Mouse (Mus musculus) spleen, postnatal 10 days (tissue): Measurements from ENCODE around the gene Fam110a.

ENCODE experiments used
- DNase-seq, 2 experiments: peaks; one replicate each; pipeline ENCODE4 v3.0.0; 2021 to 2022; ENCODE audit warnings: low spot score in 2 of 2

The Fam110a gene

DNA sequence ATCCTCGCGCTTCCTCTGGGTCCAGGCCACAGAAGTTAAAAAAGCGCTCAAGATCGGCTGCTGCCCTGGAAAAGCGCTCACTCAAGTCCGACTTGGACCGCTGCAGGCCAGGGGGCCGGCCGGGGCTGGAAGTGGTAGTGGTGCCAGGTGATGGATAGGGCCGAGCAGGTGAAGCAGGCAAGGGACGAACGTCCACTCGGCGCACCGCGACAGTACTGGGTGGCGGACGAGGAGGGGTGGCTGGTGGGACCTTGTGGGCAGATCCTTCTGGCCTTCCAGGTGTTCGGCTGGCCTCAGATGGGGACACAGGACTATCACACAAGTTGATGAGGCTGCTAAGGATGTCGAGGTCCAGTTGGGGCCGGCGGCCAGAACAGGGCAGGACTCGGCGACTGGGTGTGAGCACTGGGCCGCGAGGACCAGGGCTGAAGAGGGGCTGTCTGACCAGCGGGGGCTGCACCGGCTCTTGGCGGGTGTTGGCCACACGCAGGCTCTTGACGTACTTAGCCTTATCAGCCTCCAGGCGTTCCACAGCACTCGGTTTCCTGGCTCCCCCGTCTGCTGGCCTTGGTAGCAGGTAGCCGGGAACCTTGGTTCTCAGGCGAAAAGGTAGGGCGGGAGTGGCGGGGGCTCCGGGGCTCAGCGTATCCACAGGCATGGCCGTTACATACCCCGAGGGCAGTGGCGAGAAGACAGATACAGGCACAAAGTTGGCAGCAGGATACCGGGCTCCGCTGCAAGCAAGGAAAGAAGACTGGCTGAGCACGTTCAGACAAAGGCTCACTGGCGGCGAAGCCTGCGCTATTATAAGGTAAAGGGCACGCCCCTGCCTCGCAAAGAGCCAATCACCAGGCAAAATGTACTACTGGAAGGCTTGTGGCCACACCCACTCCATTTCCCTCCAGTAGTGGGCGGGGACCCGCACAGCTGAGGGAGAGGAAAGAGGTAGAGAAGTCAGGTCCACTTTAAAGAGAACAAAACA is 9.5 kb downstream of the Fam110a start:
- peak; percentile 51 to 84 for DNase-seq

DNA sequence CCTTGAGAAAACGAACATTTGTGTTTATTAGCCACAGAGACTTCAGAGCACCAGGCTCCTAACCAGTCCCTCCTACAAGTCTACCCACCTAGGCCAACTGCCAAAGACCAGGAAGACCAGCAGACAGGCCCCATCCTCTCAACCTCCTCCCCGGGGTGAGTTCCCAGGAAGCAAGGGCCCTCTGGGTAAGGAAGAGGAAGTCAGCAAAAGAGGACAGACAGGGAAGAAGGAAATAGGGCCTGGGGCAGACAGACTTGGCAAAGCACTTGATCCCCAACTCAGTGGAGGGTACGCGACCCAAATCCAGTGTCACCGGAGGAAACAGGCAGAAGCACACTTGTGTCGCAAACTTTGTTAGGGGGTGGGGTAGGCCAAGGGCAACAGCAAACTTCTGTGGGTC is 10.6 kb downstream of the Fam110a start:
- DNase-seq: no peak

DNA sequence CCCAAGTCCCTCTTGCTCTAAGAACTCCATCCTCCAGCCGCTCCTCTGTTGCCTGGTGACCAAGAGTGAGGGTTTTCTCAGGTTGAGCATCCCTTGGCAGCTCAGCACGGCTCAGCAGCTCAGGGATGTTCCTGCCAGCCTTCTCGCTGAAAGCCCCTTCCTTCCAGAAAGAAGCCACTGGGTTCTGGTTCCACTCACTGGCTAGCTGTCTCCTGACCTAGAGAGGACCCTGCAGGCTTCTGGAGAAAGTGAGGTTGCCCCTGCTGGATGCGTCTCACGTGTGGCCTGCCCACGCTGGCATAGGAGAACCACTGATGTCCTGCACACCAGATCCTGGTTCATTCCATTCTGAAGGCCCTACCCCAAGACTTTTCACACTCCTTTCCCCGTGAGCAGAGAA is 11.0 kb downstream of the Fam110a start:
- DNase-seq: no peak

DNA sequence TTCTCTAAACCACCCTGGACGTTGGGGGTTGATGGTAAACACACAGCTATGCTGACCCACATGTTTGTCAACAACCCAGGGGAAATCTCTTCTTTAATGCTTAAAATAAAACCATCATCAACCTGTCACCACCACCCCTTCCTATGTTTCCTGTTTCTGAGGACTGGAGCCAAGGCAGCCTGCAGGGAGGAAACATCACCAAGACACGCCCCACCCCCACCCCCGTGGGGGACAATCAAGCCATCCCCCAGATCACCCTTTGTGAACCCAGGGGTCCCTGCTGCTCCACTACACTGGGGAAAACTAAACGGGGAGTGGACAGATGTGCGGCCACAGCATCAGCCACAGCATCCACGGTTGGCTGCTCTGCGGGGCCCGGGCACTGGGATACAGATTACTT is 11.6 kb downstream of the Fam110a start:
- no peak for DNase-seq

DNA sequence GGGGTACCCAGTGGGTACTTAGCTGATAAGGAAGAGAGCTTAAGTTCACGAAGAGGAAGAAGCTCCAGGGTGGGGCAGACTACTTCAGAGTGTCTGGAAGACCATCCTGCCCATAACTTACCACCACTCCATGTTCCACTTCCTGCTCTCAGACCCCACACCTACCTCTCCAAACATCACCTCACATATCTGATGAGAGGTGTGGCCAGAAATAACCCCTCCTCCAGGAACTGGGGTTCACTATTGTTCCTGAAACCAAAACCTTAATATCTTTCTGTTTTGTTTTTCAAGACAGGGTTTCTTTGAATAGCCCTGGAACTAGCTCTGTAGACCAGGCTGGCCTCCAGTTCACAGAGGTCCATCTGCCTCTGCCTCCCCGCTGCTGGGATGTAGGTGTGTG is 12.2 kb downstream of the Fam110a start:
- no peak for DNase-seq

DNA sequence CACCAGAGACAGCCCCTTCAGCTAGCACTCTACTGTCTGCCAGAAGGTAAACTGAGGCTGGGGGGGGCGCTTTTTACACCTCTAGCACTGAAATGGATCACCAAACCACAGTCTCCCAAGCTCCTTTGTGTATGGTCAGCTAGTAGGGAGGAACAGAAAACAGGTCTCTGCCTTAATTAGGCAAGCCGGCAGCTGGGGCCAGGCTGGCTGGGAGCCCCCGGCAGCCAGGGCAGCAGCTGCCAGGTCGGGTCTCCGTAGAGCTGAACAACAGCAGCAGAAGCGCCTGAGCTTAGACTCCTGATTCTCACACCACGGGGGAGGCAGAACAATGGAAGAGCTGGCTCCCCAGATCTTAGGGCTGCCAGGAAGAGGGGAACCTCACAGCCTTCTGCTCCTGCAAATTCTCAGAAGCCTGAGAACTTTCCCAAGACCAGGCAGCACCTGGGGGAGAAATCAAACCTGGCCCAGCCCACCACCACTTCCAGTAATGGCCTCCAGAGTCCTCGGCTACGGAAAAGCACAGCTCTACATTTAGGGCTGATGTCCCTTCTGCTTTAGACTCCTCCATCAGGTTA is 12.8 kb downstream of the Fam110a start:
- no peak for DNase-seq

DNA sequence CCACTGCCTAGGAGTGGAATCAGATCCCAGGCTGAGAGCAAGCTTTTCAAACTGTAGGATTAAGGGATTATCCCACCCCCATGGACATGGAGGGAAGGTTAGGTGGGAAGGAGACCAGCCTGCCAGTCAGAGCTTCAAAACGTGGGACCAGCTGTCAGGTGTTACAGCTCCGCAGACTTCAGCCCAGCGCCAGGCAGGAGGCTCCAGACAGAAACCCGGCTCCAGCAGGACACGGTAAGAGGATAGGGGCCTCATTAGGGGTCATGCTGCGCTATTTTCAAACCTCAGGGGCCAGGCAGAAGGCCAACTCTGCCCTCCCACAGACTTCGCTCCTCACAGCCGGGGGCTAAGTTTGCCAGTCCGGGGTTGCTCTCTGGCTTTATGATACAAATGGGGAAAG is 16.0 kb downstream of the Fam110a start:
- DNase-seq: no peak

DNA sequence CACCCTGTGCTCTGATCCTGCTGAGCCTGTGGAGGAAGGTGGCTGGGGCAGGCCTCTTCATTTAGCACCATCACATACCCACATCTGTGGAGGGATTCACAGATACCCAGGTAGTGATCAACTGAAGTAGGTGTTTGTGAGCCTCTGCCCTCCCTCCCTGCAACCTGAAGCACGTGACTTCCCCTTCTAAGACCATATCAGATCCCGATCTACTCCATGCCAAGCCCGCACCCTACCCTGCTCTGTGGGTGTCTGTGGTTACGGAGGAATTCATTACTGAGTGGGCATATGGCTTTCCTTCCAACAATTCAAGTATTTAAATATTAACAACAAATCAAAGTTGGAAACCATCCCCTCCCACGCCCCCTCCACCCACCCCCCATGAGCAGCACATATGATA is 16.7 kb downstream of the Fam110a start:
- DNase-seq: no peak

DNA sequence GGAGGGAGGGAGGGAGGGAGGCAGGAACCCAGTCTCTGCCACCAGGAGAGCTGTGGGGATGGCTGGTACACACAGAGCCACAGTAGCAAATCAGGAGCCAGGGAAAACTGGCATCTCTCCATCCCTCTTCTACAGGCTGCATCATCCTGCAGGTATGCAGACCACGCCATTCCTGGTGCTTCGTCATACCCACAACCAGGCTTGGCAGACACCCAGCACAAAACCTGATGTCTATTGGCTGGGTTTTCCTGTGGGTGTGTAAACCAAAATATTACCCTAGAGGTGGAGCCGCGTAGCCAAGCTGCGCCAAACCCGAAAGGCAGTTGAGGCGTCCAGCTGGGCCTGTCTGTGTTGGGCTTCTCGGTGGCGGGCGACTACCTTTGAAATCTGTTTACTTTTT is 17.5 kb downstream of the Fam110a start:
- no peak for DNase-seq

DNA sequence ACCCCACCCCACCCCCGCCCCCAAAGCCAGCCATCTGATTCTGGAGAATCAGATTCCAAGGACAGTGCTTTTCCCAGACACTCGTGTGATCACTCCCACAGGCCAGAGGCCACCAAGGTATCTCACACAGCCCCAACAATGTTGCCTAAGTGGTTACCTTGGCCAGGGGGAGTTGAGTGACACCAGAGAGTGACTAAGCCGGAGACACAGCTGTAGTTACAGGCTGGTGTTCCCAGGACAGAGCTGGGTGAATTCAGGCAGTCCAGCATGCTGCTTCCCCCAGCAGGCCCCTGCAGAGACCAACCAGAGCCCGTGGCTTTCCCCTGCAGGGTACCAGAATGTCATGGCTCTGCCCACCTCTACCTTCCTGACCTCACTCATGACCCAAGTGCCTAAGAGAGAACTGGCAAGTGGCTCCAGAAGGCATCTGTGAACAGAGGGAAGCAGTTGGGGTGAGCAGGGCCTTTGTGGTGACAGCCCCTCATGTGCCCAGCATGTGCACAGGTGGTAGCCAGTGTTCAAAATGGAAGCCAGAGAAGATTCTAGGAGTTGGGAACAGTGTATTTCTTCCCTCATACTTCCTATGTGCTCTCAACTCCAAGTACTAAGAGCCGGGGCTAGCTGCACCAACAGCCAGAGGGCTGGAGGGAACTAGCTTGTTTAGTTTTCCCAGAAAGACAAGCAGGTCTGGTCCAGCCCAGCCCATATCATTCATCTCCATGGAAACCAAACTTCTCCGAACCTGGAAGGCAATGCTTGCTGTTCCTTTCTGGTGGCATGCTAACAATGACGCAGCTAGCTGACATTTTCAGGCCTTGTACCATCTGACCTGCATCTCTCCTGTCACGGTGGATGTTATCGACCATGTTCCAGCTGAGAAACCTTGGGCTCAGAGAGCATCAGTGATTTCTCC is 18.5 kb downstream of the Fam110a start:
- DNase-seq: no peak

DNA sequence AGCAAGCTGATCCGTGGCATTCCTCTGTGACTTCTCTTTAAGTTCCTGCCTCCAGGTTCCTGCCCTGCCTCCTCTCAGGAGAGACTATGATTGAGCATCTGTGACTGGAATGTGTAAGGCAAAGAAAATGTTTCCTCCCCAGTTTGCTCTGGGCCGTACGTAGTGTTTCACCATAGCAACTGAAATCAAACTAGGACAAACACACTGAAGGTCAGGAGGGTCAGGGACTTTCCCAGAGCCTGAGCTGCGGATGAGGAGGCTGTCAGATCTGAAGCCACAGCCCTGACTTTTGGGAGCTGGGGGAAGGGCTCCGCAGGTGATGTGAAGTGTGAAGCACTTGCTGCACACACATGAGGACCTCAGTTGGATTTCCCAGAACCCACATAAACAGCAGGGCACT is 20.7 kb downstream of the Fam110a start:
- DNase-seq: no peak

DNA sequence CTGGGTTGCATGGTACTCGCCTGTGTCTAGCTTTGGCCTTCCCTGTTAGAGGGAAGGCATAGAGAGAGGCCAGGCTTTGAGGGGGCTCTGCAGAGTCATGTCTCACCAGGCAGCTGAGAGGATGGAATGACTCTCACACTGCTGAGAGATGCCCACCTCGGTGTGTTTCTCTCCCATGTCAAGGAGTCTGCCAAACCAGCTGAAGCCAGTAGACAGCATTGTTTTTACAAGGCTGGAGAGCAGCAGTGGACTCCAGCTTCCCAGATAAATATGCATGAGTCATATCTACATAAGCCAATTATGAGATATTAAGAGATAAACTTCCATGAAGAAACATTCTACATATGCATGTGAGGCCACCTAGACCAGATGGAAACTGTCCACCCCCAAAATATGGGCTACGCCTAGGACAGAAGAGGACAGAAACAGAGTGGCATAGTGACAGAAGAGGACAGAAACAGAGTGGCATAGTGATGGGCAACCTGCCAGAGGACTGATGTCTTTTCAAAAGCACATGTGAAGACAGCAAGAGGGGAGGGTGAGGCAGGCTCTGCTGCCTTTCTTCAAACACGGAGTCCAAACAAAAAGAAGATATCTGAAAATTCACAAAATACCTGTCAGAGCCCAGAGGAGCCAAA is 23.4 kb downstream of the Fam110a start:
- DNase-seq: no peak

DNA sequence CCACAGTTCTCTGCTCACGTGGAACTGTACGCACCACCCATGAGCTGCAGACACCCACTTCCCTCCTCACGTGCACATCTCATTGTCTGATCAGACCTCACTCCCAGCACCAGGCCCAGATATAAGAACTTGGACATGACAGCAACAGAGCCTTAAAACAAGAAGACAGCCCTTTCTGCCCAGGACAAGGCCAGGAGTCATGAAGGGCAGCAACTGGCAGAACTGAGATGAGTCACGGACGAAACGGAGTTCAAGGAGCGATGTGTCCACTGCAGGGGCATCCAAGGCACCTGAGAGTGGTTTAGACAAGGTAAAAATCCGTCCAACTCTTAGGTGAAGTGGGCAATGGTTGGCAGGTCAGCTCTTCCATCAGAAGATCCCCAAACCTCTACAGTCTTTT is 26.4 kb downstream of the Fam110a start:
- no peak for DNase-seq

DNA sequence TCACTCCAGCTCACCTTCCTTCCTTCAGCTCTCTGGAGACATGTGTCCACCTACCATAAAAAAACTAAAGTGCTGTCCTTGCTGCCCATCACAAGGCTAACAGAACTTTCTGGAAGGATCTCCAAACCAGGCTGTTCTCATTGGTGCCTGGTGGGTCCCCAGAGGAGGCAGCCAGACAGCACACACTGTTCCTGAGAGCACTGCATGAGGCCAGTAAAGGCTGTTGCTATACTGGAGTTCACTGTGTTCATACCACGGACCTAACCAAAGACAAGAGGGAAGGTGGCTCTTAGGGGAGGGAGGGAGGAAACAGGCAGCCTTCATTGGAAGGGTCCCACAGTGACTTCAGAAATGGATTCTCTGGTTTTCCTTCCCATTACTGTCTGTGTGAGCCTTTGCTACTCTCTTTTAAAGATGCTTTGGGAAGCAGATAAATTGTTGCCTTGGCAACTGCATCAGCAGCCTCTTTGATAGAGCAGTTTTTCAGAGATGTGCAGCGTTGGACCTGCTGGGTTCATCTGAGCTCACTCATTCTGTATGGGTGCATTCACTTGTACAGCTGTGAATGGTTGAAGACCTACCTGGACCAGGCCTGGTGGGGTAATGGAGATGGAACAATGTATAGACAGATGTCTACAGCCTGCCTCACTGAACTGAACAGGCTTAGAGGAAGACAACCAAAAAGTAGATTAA is 30.8 kb downstream of the Fam110a start:
- no peak for DNase-seq

DNA sequence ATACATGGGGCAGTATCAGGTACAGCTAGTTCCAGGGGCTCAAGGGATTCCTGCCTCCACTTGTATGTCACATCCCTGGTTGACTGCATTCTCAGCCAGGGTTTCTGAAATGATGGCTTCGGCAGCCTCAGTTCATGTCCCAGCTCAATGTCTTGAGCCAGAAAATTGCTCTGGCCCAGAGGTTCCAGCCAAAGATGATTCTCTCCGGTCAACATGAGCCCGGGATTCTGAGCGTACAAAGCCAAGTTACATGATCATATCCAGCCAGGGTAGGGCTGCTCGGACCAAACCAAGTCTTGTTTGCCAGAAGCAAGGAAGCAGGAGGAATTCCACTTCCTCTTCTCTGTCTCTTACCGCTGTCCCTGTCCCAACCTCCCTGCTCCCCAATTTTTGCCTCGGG is 31.7 kb downstream of the Fam110a start:
- DNase-seq: no peak

DNA sequence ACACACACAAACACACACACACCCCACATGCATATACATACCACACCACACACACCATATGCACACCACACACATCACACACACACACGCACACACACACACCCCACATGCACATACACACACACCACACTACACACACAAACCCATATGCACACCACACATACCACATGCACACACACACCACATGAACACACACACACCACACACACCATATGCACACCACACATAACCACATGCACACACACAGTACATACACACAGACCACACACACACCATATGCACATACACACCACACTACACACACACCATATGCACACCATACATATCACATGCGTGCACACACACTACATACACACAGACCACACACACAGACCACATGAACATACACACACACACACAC is 32.4 kb downstream of the Fam110a start:
- DNase-seq: no peak

DNA sequence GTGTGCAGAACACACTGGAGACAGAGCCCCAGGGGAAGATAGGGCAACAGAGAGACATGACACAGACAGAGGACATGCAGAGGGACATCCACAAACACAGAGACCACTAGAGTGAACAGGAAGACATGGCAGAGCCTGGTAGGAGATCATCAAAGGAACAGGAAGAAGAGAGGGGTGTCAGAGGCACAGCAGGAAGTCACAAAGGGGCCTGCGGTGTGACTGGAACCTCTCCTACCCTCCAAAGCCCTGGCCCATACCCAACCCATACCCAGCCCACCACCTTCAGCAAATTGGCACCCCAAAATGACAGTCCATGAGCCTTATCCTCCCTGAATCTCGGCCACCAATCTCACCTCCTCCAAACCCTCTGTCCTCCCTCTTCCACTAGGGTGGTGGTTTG is 35.9 kb downstream of the Fam110a start:
- DNase-seq: no peak

DNA sequence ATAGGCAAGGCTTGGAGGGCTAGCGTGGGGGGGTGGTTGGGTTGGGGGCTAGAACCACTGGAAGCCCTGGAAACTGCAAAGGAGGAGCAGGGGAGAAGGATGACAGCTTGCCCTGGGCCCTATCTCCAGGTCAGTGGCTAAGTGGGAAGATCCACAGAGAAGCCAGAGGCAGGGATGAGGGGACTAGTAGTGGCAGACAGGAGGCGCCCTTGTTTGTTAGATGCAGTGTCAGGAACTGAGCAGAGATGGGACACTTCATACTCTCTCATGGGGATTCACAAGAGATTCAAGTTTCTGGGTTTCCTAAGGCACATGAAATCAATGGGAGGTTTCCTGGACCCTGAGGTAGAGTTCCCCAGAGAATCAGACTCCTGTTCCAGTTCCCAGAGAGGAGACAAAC is 38.8 kb downstream of the Fam110a start:
- peak in 1 of 2 experiments; percentile 40 for DNase-seq

DNA sequence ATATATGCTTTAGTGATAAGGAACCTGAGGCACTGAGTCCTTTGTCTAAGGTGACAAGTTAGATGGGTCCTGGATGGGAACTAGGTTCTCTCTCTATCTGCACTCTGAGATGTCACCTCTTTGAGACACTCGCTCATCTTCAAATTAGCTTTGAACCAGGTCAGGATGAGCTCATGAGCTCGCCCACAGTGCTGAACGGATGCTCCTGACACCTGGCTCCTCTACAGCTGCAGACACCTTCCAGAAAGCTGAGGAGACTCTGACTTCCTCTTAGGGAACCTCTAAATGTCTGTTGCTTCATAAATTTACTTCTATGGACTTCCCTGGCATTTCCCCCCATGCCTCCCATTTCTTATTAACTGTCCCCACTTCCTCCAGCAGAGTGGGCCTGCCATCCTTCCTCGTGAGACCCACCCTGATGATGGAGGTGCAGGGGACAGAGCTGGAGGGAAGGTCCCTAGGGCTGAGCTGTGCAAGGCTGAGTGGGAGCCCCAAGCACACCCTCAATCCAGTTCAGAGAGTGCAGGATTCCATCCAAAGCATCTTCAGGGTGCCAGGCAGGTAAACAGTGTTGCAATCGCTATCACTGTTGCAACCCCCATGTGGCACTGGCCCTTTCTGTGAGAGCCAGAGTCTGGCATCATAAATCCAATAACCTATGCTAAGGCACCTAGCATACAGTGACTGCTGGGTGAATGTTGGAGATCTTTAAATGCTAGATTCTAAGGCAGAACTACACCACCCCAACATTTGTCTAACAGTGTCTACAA is 40.2 kb downstream of the Fam110a start:
- no peak for DNase-seq

DNA sequence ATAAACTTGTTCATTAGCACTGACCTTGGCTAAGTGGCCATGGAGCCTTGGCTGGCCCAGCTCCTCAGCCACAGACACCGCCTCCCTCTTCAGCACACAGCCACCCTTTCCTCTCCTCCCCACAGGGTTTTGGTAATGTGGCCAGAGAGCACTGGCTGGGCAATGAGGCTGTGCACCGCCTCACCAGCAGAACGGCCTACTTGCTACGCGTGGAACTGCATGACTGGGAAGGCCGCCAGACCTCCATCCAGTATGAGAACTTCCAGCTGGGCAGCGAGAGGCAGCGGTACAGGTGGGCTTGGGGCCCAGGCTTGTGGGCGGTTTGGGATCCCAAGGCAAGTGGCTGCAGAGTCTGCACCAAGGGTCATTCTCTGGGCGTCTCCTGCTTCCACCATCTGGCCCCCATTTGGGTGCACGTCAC is 41.2 kb downstream of the Fam110a start:
- DNase-seq: no peak
